Mouse (Mus musculus): ENCODE data around the gene Rhob. TPM values are rescaled to one million over a fixed set of nuclear protein-coding genes. Genes with fewer than 3 reads are reported as not detected.

Gene Rhob
- total and polyA plus RNA-seq, 2 experiments from 2014 or later, result 71.4 to 356 TPM

GRCm38 (mm10) chr12:8450639-8451038 is 49.2 kb downstream of the Rhob start:
- H3K4me1 ChIP-seq (ENCODE audit: insufficient read depth, low read length), result peaks cover 7% of the 10 kb centered on the region
- ATAC-seq (peak; percentile 62), DNase-seq (ENCODE audit: low spot score) (peak; percentile 87)
- no peak overlapping the region for H3K4me3 ChIP-seq (ENCODE audit: low read length)
- no peaks in the 10 kb centered on the region for H3K36me3 ChIP-seq (ENCODE audit: insufficient read depth, low read length)
- H3K27ac ChIP-seq, result no peak overlapping the region
- no peak for TF ChIP-seq CTCF (IDR thresholded peaks at IDR 0.05; ENCODE audit: low read depth)
- no peak overlapping the region for H3K4me2 ChIP-seq (ENCODE audit: low read depth, low read length)
- no peaks in the 10 kb centered on the region for H3K27me3 ChIP-seq (ENCODE audit: insufficient read depth, low read length)
- WGBS, result 30% methylated on average over 6 of the region's 6 CpGs
- H3K9ac ChIP-seq (replicated peaks; ENCODE audit: low read length), result no peak overlapping the region
- H3K9me3 ChIP-seq (ENCODE audit: low read length), result no peaks in the 10 kb centered on the region

- H3K4me1 ChIP-seq (ENCODE audit: insufficient read depth, low read length), result peaks cover 7% of the 10 kb centered on the region
- H3K4me2 ChIP-seq (ENCODE audit: low read depth, low read length), result no peak overlapping the region
- DNase-seq (ENCODE audit: low spot score), result no peak
- no peak overlapping the region for H3K4me3 ChIP-seq (ENCODE audit: low read length)
- WGBS, result 52% methylated on average over 1 of the region's 1 CpGs
- H3K36me3 ChIP-seq (ENCODE audit: insufficient read depth, low read length), result no peaks in the 10 kb centered on the region
- no peak overlapping the region for H3K9ac ChIP-seq (replicated peaks; ENCODE audit: low read length)
- H3K9me3 ChIP-seq (ENCODE audit: low read length), result no peaks in the 10 kb centered on the region
- no peak overlapping the region for H3K27ac ChIP-seq
- TF ChIP-seq CTCF (IDR thresholded peaks at IDR 0.05; ENCODE audit: low read depth), result no peak
- no peaks in the 10 kb centered on the region for H3K27me3 ChIP-seq (ENCODE audit: insufficient read depth, low read length)
- 0 out of 2 replicates have a peak, but pooled peaks have one; percentile 25 for ATAC-seq
These were observed 49.8 kb downstream of the Rhob start for GRCm38 (mm10) chr12:8450028-8450427.

Other genes starting within 250 kb of the Rhob start
- 0.83 and 3.6 TPM in 2 replicates for gene Gdf7, start 198.1 kb downstream of the Rhob start, total RNA-seq (2014; rRNA removed)
- gene Gdf7, start 198.1 kb downstream of the Rhob start, polyA plus RNA-seq (2015; fragmentation: Nextera tagmentation; extraction: Ambion mirVana), result 0.36 and 0.54 TPM in 2 replicates
- 3.8 and 6.3 TPM in 2 replicates for gene Hs1bp3, start 186.6 kb downstream of the Rhob start, total RNA-seq (2014; rRNA removed)
- 5.5 and 6.5 TPM in 2 replicates for gene Hs1bp3, start 186.6 kb downstream of the Rhob start, polyA plus RNA-seq (2015; fragmentation: Nextera tagmentation; extraction: Ambion mirVana)
- not detected in 2 replicates for gene Slc7a15, start 99.1 kb upstream of the Rhob start, total RNA-seq (2014; rRNA removed)
- 0.09 TPM in 1 of 2 replicates, not detected in the other for gene Slc7a15, start 99.1 kb upstream of the Rhob start, polyA plus RNA-seq (2015; fragmentation: Nextera tagmentation; extraction: Ambion mirVana)
- 118 and 133 TPM in 2 replicates for gene Pum2, start 174.1 kb upstream of the Rhob start, total RNA-seq (2014; rRNA removed)
- gene Pum2, start 174.1 kb upstream of the Rhob start, polyA plus RNA-seq (2015; fragmentation: Nextera tagmentation; extraction: Ambion mirVana), result 31.1 and 34.5 TPM in 2 replicates

All from hindbrain, postnatal 0 days (tissue).